Mouse (Mus musculus): ENCODE measurements at regions not wholly inside any gene's neighbourhood (a gene's known extent, or its start where the extent isn't known, plus 50 kb on each side); places are given as distances from the start of the nearest gene placed in this dataset.

- TF ChIP-seq CTCF (IDR thresholded peaks at IDR 0.05; ENCODE audit: insufficient read depth, low read length), result no peak
- TF ChIP-seq POLR2A (IDR thresholded peaks at IDR 0.05; ENCODE audit: borderline replicate concordance, extremely low read depth, low read depth, low read length), result no peak
Measured at GRCm38 (mm10) chr15:67513722-67514121, 1013.0 kb upstream of the Lrrc6 start.

Measured in lung, adult 2 months (tissue).